Mouse (Mus musculus) limb, embryonic 15.5 days (tissue): ENCODE measurements around the gene Gm6526. TPM values are rescaled to one million over a fixed set of nuclear protein-coding genes. Genes with fewer than 3 reads are reported as not detected.
"Not testable (repeated sequence)": the region's sequence is repeated elsewhere in the genome, so short reads cannot be mapped to it uniquely, and the experiment has no call there.

Source experiments
- ATAC-seq: fragments of 200-750 bp; cut with Nextera tagmentation; 2 replicates; pipeline ENCODE4 v1.8.0; 2017; ENCODE audit warnings: low read depth, moderate TSS enrichment; ENCODE audit not compliant: insufficient number of reproducible peaks, low FRiP score, low TSS enrichment
- H3K27ac ChIP-seq: fragments of 300-500 bp; sonication (generic); 2 replicates; pipeline ENCODE4 v1.5.1; 2015; ENCODE audit warnings: moderate library complexity, mild to moderate bottlenecking, inconsistent platforms
- H3K27me3 ChIP-seq: fragments of 300-500 bp; sonication (generic); 2 replicates; pipeline ENCODE4 v1.6.1; 2015; ENCODE audit warnings: inconsistent platforms
- H3K36me3 ChIP-seq: fragments of 300-500 bp; sonication (generic); 2 replicates; pipeline ENCODE4 v1.6.1; 2015; ENCODE audit warnings: inconsistent platforms
- H3K4me1 ChIP-seq: fragments of 300-500 bp; sonication (generic); 2 replicates; pipeline ENCODE4 v1.6.1; 2015; ENCODE audit warnings: inconsistent platforms
- H3K4me2 ChIP-seq: fragments of 300-500 bp; sonication (generic); 2 replicates; pipeline ENCODE4 v1.6.1; 2015; ENCODE audit warnings: mild to moderate bottlenecking, inconsistent platforms
- H3K4me3 ChIP-seq: fragments of 300-500 bp; sonication (generic); 2 replicates; pipeline ENCODE4 v1.5.1; 2015; ENCODE audit warnings: mild to moderate bottlenecking, inconsistent platforms
- H3K9ac ChIP-seq: fragments of 300-500 bp; sonication (generic); 2 replicates; pipeline ENCODE4 v1.6.1; 2015; ENCODE audit warnings: inconsistent platforms
- H3K9me3 ChIP-seq: fragments of 300-500 bp; sonication (generic); 2 replicates; pipeline ENCODE4 v1.6.1; 2016; ENCODE audit warnings: inconsistent platforms
- WGBS: fragments of 180-500 bp; shearing (Covaris S2); methylation state at CpG from one replicate; pipeline ENCODE4 v1.1.7; 2015; 5-methylcytosine and 5-hydroxymethylcytosine counted together
- polyA plus RNA-seq: library from polyadenylated mRNA; unstranded; fragments of >200 nt; fragmentation: Nextera tagmentation; extraction: Ambion mirVana; gene quantifications from 2 replicates; pipeline ENCODE4 v1.2.1, GENCODE M21; 2015

The Gm6526 gene
- polyA plus RNA-seq = not detected in 2 replicates

DNA sequence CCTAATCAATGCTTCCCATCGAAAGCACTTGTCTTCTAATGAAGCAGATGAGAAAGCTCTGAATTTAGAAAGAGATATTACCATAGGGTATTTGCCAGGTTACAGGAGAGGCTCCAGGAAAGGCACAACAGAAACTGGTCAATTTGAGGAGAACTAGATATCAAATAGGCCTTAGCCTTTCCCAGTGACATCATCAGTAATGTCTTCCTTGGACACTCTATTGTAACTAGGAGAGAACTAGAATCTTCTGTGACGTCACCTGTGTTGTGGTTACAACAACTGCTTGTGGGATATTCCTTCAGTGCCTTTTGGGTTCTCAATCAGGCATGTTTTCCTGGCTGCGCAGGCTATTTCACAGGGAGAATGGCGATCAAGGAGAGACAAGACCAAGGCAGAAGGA is at the start of gene Gm6526:
Gene Gm6526, plus strand, starts transcription at position 301 of the 400 bp plus-strand sequence.
- H3K9me3 ChIP-seq, H3K4me3 ChIP-seq, H3K4me1 ChIP-seq, H3K27me3 ChIP-seq, ATAC-seq, H3K36me3 ChIP-seq, H3K9ac ChIP-seq, H3K4me2 ChIP-seq, H3K27ac ChIP-seq: not testable (repeated sequence)
- WGBS = 78% methylated on average over 4 of the region's 4 CpGs

- not testable (repeated sequence) for H3K4me2 ChIP-seq, H3K9ac ChIP-seq, H3K27ac ChIP-seq, H3K9me3 ChIP-seq, H3K4me3 ChIP-seq, ATAC-seq, H3K36me3 ChIP-seq, H3K4me1 ChIP-seq, H3K27me3 ChIP-seq
- whole genome bisulfite sequencing = 97% methylated on average over 3 of the region's 3 CpGs
Observed at GRCm38 (mm10) chr14:43727385-43727784, 20.3 kb upstream of the Gm6526 start, which contains the start of gene Gm16506. Gm16506 (minus strand) TSS chr14:43727485.

DNA sequence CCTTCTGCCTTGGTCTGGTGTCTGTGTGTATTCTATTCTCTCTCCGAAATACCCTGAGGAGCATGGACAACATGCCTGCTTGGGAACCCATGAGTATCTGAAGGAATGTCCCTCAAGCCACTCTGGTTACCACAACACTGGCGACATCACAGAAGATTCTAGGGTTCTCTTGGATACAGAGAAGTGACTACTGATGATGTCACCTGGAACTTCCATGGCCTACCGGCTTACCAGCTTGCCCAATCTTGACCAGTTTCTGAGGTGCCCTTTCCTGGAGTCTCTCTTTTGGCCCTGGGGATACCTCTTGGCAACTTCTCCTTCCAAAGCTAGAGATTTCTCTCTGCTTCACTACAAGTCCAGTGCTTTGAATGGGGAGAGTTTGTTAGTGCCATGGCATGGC is 37.0 kb downstream of the Gm6526 start, which contains the start of gene Gm8180:
Gene Gm8180, minus strand, starts transcription at position 101 of the 400 bp plus-strand sequence.
- not testable (repeated sequence) for H3K9me3 ChIP-seq, H3K9ac ChIP-seq, H3K27ac ChIP-seq, H3K4me3 ChIP-seq, H3K36me3 ChIP-seq, H3K4me1 ChIP-seq, H3K27me3 ChIP-seq, ATAC-seq, H3K4me2 ChIP-seq
- 83% methylated on average over 3 of the region's 3 CpGs for WGBS

- 86% methylated on average over 5 of the region's 5 CpGs for WGBS
- H3K4me2 ChIP-seq = not testable (repeated sequence)
Observed at GRCm38 (mm10) chr14:43793811-43794210, 46.1 kb downstream of the Gm6526 start.

DNA sequence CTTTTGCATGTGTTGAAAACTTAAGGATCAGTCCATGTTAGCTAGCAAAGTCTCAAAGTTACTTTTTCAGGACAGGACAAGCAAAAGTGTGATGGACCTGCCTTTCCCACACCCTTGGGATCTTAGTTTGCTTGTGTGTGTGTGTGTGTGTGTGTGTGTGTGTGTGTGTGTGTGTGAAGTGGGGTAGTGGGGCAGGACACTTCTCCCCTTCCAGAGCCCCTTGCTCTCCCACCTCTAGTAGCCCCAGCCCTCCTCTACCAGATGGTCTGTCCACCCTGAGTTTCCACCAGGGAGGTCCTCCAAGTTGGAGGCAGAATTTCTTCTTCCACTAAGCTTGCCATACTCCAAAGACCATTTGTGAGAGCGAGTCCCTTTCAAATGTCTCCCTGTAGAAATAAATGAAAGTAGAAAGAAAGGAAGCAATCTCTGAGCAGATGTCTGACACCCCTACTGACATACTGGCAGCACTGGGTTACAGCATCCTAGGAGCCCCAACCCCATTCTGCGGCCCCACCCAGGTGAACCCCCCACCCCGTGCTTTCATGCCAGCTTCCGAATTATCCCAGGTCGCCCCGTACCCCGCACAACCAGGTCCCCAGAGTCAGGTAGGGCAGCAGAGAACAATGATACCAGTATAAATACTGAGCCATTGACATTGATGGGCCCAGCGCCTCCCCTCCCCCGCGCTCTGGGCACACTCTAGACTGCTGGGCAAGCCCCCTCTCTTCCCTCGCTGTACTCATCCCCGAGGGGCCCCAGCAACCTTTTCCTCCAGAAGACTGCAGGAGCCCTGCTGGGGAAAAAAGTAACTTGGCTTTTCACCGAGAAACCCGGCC is 48.6 kb downstream of the Gm6526 start:
- Histone ChIP-seq H3K36me3 (no peaks in the 10 kb centered on the region), H3K9me3 (no peaks in the 10 kb centered on the region), H3K9ac (no peak overlapping the region), H3K4me2 (peak overlapping the region; percentile 42), H3K27me3 (no peaks in the 10 kb centered on the region), H3K4me3 (peak overlapping the region; percentile 21), H3K4me1 (no peaks in the 10 kb centered on the region), H3K27ac (no peak overlapping the region)
- ATAC-seq = peak; percentile 55; the same call in 1 of the 2 replicates
- WGBS = 15% methylated on average over 14 of the region's 14 CpGs

More at GRCm38 (mm10) chr14:43793811-43794210, 46.1 kb downstream of the Gm6526 start:
- not testable (repeated sequence) for H3K9me3 ChIP-seq, H3K36me3 ChIP-seq, ATAC-seq, H3K27me3 ChIP-seq, H3K9ac ChIP-seq, H3K27ac ChIP-seq, H3K4me1 ChIP-seq, H3K4me3 ChIP-seq

- H3K36me3 ChIP-seq, H3K9ac ChIP-seq, H3K9me3 ChIP-seq, H3K27me3 ChIP-seq, H3K27ac ChIP-seq, H3K4me1 ChIP-seq: not testable (repeated sequence)
- 15% methylated on average over 22 of the region's 23 CpGs for WGBS
- peak overlapping the region; percentile 42 for H3K4me2 ChIP-seq
- H3K4me3 ChIP-seq = peak overlapping the region; percentile 21
- ATAC-seq = peak; percentile 44; the same call in 1 of the 2 replicates
Observed at GRCm38 (mm10) chr14:43796905-43797470, 49.3 kb downstream of the Gm6526 start.

- not testable (repeated sequence) for H3K9me3 ChIP-seq
Observed at GRCm38 (mm10) chr14:43804435-43804834, 56.8 kb downstream of the Gm6526 start.

More at GRCm38 (mm10) chr14:43804435-43804834, 56.8 kb downstream of the Gm6526 start:
- H3K4me1 ChIP-seq, H3K4me2 ChIP-seq, H3K27ac ChIP-seq, H3K9ac ChIP-seq, ATAC-seq, H3K36me3 ChIP-seq, H3K4me3 ChIP-seq, H3K27me3 ChIP-seq: not testable (repeated sequence)
- 14% methylated on average over 7 of the region's 7 CpGs for WGBS

Other genes starting within 250 kb of the Gm6526 start
- gene Gm5799, start 204.3 kb upstream of the Gm6526 start, polyA plus RNA-seq = not detected in 2 replicates
- gene Gm17654, start 168.7 kb upstream of the Gm6526 start, polyA plus RNA-seq = not detected in 2 replicates
- not detected in 2 replicates for gene Gm10375, start 139.9 kb upstream of the Gm6526 start, polyA plus RNA-seq
- gene Gm8165, start 70.7 kb upstream of the Gm6526 start, polyA plus RNA-seq = not detected in 2 replicates
- gene Gm7324, start 50.0 kb upstream of the Gm6526 start, polyA plus RNA-seq = 0.73 and 1.0 TPM in 2 replicates
- gene Gm16506, start 20.4 kb upstream of the Gm6526 start, polyA plus RNA-seq = not detected in 2 replicates
- gene Gm8180, start 36.9 kb downstream of the Gm6526 start, polyA plus RNA-seq = not detected in 2 replicates
- 0.63 and 0.70 TPM in 2 replicates for gene Ear1, start 127.7 kb downstream of the Gm6526 start, polyA plus RNA-seq
- not detected in 2 replicates for gene Ear10, start 175.7 kb downstream of the Gm6526 start, polyA plus RNA-seq
- gene Gm8113, start 177.5 kb downstream of the Gm6526 start, polyA plus RNA-seq = 3.8 and 4.6 TPM in 2 replicates
- not detected in 2 replicates for gene Ang5, start 209.2 kb downstream of the Gm6526 start, polyA plus RNA-seq